Mouse (Mus musculus): ENCODE data around the gene Neurl1a.

Gene Neurl1a

DNA sequence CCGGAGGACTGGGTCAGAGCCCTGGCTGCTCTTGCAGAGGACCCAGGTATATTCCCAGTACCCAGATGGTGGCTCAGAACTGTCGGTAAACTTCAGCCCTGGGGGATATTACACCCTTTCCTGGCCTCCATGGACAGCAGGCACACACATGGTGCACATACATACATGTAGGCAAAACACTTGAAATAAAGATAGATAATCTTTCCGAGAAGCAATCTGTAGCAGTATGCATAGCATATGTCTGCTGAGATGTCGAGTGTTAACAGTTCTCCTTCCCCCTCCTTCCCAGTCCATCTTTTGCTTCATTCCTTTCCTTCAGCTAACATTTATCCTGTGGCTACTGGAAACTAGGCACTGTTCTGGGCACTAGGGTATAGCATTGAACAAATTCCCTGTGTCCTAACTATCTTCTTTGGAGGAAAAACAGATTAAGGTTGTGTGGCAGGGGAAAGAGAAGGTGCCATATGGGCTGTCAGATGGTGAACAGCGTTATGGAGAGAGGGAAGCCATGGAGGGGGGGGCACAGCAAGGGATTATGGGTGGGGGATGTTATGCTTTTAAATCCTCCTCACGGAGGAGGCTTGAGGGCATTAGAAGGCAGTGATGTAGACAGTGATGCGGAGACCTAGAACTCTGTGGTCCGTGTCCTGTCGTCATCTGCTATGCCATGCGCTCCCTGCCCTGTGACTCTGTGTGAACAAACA, 33.1 kb downstream of the Neurl1a start:
- in situ Hi-C loops (cut with MseI, MboI), result no loop called here

DNA sequence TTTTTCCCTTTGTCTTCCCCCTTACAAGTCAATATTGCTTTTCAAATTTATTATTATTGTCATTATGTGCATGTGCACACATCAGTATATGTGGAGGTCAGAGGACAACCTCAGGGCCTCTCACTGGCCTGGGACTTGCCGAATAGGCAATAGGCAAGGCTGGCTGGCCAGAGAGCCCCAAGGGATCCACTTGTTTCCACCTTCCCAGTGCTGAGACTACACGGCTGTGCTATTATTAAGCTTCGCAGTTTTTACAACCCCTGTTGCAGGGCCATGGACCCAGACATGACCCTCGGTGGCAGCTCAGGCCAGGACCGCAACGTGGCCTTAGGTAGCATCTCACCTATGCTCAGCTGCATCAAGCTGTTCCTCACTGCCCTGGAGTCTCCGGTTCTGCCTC, 33.8 kb downstream of the Neurl1a start:
- in situ Hi-C loops (cut with MseI, MboI), result no loop called here

DNA sequence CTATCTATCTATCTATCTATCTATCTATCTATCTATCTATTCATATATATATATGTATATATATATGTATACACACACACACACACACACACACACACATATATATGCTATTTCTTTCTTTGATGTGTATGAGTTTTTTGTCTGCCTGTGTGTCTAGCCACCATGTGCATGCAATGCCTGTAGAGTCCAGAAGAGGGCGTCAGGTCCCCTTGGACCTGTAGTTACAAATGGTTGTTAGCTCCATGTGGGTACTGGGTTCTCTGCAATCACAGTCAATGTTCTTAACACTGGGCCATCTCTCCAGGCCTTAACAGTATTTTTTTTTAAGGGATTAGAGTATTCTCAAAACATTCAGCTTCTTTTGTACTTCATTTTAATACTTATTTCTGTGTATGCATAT, 34.9 kb downstream of the Neurl1a start:
- in situ Hi-C loops (cut with MseI, MboI), result no loop called here

DNA sequence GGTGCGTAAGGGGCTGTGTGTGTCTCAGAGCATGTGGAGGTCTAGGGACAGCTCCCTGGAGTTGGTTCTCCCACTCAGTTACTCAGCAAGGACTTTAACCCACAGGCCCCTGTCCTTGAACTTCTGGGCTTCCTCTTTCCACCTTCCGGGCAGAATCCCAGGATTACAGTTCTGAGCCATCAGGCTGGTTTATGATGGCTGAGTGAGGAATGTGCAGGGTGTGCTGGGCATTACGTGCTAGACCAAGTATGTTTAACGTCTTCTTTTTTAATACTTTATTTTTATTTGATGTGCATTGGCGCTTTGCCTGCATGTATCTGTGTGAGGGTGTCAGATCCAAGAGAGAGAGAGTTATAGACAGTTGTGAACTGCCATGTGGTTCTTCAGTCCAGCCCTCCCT, 38.1 kb downstream of the Neurl1a start:
- in situ Hi-C loops (cut with MseI, MboI), result no loop called here

DNA sequence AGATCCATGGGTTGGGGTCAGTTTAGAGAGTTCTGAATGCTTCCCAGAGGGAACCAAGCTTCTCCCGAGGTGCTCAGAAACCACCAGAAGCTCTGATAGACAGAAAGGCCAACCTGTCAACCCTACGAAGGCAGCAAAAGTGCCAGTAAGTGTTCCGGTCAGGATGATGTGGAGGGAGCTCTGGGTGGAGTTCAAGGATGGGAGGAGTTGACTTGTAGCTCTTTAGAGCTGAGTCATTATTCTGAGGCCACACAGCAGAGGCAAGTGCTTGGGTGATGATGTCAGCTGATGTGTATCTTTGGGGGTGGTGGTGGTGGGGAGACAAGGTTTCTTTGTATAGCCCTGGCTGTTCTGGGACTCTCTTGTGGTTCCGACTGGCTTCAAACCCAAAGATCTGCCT, 41.0 kb downstream of the Neurl1a start:
- in situ Hi-C loops (cut with MseI, MboI), result no loop called here

DNA sequence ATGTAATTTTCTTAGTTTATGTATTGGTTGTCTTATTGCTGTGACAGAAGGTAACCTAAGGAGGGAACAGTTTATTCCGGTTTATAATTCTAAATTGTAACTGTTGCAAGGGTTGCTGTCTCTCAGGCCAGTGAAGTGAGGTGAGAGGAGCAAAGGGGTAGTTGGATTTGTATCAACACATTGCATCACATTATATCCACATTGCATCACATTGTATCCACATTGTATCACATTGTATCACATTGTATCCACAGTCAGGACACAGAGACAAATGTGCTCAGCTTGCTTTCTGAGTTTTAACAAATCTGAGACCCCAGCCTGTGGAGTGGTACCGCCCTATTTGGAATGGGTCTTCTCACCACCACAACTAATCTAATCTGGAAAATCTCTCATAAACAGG, 41.6 kb downstream of the Neurl1a start:
- in situ Hi-C loops (cut with MseI, MboI), result no loop called here

DNA sequence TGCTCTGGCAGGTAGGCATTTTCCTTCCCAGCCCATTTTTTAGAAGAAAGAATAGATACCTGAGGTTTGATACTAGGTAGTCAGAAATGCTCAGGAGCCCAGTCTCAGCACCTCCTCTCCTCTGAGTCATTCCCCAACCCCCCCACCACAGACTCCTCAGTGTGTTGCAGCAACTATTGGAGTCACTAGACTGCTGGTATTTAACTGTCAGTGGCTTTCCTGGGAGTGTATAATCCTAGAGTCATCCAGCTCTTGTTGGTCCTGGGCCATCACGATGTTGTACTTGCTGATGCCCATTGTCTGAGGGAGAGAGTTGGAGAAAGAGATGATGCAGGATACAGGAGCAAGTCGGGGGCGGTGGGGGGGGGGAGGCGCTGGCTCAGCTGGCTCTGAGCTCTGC, 42.4 kb downstream of the Neurl1a start:
- in situ Hi-C loops (cut with MseI, MboI), result no loop called here

DNA sequence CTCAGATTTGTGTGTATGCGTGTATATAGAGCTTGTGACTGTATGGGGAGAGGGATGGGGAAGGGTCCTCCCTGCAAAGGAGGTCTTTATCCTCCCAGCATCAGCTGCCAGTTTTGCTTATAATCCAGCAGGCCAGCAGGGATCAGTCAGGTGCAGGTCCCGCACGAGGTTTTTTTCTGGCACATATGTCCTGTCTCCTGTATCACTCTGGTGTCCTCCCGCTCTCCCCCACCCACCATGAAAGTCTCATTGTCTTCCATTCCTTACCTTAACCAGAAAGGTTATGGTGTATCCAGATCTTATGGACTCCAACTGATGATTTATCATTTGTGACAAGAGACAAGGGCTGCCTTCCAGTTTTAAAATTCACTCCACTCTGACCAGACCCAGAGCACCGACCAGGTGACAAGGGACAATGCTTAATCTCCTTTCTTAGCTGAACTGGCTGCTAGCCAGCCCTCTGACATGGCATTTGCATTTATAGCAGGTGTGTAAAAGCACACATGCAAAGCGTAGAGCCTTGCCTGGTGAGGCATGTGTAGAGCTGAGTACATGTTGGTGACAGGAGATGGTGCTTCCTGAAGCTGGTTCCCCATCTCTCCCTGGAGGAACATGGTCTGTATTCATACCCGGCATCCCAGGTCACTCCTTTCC, 43.0 kb downstream of the Neurl1a start:
- in situ Hi-C loops (cut with MseI, MboI), result no loop called here

DNA sequence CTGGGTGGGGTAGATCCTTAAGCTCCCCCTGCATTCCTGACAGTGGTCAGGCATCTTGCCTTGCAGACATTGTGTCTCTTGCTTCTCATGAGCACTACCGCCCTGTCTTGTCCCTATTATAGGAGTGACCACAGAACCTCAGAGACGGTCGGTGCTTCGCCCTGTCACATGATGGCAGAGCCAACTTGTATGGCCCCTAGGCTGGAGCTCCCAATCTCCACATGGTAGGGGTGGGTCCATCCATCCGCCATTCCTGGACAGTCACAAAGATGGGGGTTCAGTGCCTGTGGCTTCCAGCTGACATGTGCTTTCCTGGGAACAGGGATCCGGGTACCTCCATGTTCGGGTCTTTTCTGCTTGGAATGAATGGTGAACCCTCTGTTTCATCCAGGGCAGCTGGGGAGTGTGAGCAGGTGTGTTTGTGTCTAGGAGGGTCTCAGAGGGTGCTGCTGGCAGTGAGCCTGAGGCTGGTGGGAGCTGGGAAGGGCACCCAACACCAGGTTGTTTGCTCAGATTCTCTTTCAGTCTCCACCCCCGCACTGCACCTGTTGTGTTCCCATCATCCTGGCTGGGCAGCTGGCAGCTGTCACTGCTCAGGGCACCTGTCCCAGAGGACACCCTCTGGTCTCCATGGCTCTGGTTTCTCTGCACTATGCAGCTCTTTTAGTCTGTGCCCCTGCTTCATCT, 43.7 kb downstream of the Neurl1a start:
- in situ Hi-C loops (cut with MseI, MboI), result no loop called here

DNA sequence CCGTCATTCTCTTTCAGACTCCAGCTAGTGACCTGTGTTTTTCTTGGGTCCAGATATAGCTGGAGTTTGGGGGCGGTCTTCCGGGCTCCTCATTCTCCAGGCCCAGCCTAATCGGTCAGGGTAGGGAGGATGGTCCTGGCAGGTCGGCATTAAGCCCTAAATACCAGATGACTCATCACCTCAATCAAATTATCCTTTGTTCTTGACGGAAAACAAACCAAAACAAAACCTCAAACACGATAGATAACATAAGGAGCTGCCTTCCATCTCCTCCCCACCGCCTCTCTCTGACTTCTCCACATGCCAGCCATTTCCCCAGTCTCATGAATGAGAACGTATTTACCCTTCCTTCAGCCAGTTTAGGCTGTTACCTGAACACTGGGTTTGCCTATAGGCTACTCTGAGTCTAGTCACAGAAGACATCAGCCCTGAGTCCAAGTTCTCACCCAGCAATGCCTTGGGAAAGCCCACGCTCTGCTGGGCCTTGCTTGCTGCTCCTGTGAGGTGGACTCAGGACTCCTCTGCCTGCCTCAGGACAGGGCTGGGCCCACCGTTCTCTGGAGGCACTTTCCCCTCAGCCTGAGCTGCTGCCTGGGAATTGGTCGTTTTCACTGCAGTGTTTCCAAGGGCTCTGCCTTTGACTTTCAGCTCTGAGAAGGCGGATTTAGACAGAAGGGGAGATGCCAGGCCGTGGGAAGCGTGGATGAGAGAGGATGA, 44.4 kb downstream of the Neurl1a start:
- in situ Hi-C loops (cut with MseI, MboI), result no loop called here

DNA sequence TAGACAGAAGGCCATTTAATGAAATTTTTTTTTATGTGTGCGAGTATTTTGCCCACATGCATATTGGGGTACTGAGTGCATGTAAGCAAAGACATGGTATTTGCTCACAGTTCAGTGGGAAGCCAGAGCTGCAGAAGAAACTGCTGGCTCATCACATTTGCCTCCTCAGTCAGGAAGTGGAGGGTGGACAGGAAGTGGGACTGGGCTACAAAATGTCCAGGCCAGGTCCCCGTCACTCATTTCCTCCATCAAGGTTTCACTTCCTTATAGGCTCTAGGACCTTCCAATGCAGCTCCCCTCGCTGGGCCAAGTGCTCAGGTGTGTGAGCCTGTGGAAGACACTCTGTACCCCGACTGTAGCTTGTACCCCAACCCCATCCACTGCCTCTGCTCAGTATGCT, 46.1 kb downstream of the Neurl1a start:
- in situ Hi-C loops (cut with MseI, MboI), result no loop called here

DNA sequence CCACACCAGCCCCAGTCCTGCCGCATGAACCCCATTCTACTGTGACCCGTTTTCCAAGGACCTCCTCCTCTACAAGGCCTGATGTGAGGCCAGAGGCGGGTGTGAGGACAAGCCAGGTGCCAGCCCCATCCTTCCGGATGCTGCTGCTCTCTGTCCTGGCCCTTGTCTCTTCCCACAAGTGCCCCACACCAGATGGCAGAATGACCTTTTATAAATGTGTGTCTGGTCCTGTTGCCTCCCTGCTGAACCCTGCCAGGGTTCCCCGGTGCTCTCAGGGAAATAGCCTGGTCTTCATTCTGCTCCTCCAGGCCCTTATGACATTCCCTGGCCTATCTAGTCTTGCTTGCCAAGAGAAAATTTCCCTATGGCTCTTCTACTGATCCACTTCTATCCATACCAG, 47.2 kb downstream of the Neurl1a start:
- in situ Hi-C loops (cut with MseI, MboI), result no loop called here

DNA sequence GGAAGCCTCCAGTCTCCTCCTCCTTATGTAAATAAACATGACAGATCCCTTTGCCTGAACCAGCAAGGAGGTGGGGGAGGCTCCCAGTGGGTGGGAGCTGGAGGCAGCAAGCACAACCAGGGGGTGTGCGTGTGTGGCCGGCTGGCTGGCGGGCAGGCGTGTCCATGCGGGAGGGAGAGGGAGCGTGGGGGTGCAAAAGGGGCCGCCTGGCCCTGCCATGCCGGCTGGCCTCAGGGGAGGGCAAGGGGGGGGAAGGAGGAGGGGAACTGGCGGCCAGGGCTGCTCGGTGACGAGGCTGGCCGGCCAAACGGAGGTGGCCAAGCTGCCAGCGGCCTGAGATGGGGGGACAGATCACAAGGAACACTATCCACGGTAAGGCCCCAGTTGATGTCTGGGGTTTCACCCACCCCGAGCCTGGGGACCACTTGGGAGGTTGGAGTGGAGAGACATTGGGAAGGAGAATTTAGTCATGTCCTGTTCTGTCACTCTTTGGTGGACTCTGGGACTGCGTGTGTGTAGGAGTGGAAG, 50.2 kb downstream of the Neurl1a start:
- in situ Hi-C loops (cut with MseI, MboI), result no loop called here

DNA sequence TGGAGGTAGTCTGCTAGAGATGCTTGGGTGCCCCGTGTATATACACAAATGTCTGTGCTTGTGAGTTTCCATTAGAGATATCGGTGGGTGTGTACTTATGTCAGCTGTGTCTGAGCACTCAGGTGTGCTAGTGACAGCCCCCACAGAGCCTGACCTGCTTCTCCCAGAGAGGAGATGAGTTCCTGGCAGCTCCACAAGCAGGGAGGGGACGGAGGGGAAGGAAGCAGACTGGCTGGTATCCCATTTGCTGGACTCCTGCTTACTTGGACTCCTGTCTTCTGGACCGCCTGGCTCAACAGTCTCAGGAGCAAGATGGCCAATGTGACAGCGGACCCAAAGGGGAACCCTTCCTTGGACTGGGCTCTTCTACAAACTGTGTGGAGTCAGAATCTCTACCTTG, 50.8 kb downstream of the Neurl1a start:
- in situ Hi-C loops (cut with MseI, MboI), result no loop called here

DNA sequence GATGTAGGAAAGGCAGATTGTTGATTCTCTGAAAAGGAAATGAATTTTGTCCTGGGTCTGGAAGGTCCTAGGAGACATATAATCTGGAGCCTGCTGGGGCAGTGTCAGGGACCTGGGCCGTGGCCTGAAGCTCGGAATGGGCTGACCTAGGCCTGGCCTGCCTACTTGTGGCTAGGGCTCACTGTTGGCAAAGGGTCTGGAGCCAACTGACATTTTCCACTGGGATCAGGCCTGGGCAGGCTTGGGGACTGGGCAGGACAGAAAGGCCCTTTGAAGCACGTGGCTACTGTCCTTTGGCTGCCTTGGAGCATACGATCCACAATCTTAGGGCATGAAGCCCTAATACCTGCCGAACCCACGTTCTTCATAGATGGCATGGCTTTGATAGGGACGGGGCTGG, 51.5 kb downstream of the Neurl1a start:
- in situ Hi-C loops (cut with MseI, MboI), result no loop called here

DNA sequence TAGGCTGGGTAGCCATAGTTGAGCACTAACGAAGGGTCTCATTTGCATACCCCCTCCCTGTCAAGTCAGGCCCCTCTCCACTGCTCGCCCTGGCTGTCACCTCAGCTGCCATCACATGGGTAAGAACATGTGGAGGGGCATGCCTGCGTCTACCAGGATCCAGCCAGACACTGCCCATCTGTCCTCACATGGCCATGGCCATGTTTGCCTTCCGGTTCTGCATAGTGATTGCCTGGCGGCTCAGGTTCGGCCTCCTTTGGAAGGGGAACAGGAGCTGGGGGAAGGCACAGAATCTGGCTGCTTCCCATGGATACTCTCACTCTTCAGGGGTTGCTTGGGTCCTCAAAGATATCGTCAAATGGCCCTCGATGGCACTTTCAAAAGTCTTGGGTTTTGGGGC, 52.1 kb downstream of the Neurl1a start:
- in situ Hi-C loops (cut with MseI, MboI), result no loop called here

DNA sequence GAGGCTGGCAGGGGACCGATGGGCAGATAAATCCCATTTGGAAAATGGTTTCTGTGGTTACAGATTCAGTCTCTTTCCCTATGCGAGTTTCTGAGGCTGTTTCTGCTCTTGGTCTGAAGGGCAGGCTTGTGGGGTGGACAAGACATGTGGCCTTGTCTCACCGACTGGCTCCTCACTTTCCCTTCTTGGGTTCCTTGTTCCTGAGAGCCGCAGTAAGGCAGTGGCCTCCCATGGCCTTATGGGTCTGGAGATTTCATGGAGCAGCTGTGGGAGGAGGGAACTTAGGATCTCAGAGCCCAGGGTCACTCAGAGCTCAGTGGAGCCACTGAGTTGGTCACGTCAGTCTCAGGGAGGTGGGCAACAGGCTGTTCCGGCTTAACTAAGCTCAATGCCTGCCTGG, 52.8 kb downstream of the Neurl1a start:
- in situ Hi-C loops (cut with MseI, MboI), result no loop called here

DNA sequence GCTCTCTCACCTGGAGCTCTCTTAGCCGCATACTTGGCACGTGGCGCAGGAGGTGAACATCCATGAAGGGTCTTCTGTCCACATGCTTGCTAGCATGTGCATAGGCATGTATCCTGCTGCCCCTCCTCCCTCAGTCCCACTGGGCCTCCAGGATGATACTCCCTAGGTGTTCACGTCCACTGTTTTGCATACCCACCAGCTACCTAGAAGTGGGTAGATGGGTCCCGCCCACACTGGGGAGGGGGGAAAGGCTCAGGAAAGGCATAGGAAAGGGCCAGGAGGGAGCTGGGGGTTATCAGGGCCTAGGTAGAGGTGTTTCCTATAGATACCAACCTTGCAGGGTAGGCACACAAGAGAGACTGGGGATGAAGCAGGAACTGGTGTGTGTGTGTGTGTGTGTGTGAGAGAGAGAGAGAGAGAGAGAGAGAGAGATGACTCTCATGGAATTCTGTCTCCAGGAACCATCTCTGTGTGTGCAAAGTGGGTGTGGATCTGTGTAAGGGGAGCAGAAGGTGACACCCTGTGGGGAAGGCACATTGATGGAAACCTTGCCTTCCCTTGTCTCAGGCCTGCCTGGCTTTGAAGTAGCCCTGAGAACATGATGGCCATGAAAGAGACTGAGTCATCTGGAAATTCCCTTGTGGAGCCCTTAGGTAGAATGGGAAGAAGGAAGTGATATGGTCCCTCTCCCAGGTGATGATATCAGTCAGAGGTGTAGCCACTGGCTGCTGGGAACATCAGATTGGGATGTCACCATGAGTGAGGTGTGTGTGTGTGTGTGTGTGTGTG, 53.7 kb downstream of the Neurl1a start:
- in situ Hi-C loops (cut with MseI, MboI), result no loop called here

DNA sequence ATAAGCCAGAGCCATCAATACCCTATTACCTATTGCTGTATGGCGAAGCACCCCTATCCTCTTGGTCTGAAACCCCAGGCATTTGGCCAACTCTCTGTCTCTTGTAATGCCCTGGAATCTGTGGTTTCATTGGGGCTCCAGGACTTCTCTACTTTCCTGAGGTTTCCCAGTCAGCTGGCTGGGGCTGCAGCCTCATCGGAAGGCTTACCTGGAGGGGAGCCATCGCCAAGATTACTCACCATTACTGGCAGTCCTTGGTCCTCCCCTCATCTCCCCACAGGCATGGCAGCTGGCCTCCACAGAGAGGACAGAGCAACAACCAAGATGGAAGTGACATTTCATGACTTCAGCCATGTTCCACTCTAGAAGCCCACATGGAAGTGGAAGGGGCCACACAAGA, 54.5 kb downstream of the Neurl1a start:
- in situ Hi-C loops (cut with MseI, MboI), result no loop called here

DNA sequence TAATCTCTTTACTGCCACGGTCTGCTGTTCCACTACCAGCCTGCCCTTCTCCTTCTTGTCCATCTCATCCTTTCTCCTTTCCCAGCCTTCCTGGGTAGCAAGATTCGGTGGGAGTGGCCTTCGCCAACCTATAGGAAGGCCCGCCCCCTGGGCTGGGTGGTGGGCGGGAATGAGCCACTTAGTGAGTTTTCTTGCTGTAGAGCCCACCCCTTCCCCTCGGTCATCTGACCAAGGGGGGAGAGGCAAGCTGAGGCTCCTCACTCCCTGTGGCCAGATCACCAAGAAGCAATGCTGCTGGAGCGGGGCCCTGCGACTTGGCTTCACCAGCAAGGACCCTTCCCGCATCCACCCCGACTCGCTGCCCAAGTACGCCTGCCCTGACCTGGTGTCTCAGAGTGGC, 61.5 kb downstream of the Neurl1a start:
- in situ Hi-C loops (cut with MseI, MboI), result no loop called here

DNA sequence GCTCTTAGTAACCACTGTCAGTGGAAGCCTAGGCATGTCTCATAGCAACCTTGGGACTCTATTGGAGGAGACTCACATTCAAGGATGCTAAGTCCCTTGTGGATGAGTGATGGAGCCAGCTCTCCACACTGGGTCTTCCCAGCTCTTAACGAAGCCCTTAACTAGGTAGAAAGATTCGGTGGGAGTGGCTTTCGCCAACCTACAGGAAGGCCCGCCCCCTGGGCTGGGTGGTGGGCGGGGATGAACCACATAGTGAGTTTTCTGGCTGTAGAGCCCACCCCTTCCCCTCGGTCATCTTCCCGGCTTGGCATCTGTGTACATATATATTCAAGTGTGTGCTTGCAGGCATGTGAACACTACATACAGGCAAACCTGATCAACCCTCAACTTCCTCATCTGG, 62.3 kb downstream of the Neurl1a start:
- in situ Hi-C loops (cut with MseI, MboI), result no loop called here
